In the genomic region with DNA sequence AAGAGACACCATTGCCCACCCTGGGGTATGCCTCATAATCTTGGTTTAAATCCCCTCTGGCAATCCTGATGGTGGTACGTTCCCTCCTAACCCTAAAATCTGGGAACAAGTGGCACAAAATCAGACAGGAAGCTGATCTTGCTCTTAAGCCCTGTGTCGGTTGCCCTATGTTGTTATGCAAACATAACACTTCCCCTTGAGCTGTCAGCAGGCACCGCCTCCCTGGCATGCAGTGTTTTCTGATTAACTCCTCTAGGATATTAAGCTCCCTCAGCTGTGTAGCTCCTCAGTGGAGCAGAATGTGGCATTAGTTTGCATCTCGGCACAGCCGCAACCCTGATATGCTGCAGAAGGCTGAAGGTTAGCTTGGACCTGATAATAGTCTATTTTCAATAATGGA, we compare ENCODE assay signal across 12 mouse cellular contexts. TPM values are rescaled to one million over a fixed set of nuclear protein-coding genes. Genes with fewer than 3 reads are reported as not detected.
DNase-seq lines count a peak whose midpoint lies in the region; ATAC-seq lines count a peak whose summit lies in the region.
"Had no signal": no experiment of that assay in that cellular context is flagged by ENCODE, and none has a peak within 500 bp of the region (broad histone marks: within the 10 kb centered on the region; RNA-seq: fewer than 3 reads in every experiment).

No protein-coding gene starts in this region.

- H3K4me3 ChIP-seq in forebrain, embryonic 16.5 days (replicated peaks; ENCODE audit: low read length), result no peak overlapping the region
- H3K4me3 ChIP-seq in forebrain, embryonic 11.5 days (ENCODE audit: low read depth, low read length), result no peak overlapping the region
- no peak overlapping the region for H3K4me3 ChIP-seq in heart, embryonic 15.5 days
- H3K4me3 ChIP-seq in lung, embryonic 16.5 days (ENCODE audit: low read length), result no peak overlapping the region
- H3K4me3 ChIP-seq in midbrain, embryonic 15.5 days, result no peak overlapping the region

- no peak overlapping the region for H3K27ac ChIP-seq in forebrain, embryonic 16.5 days (ENCODE audit: low read length)
- H3K27ac ChIP-seq in forebrain, embryonic 11.5 days (ENCODE audit: low read depth, low read length), result no peak overlapping the region
- H3K27ac ChIP-seq in heart, embryonic 15.5 days, result no peak overlapping the region
- H3K27ac ChIP-seq in lung, embryonic 16.5 days (ENCODE audit: low read length), result no peak overlapping the region
- no peak overlapping the region; the same call in 1 of the 2 replicates for H3K27ac ChIP-seq in midbrain, embryonic 15.5 days

- H3K27me3 ChIP-seq in forebrain, embryonic 16.5 days (replicated peaks; ENCODE audit: control insufficient read depth, insufficient read depth, low read length), result no peaks in the 10 kb centered on the region
- no peaks in the 10 kb centered on the region for H3K27me3 ChIP-seq in forebrain, embryonic 11.5 days (ENCODE audit: control insufficient read depth, insufficient read depth, low read length)
- no peaks in the 10 kb centered on the region for H3K27me3 ChIP-seq in heart, embryonic 15.5 days
- H3K27me3 ChIP-seq in lung, embryonic 16.5 days (ENCODE audit: control insufficient read depth, insufficient read depth, low read depth, low read length), result no peaks in the 10 kb centered on the region
- no peaks in the 10 kb centered on the region for H3K27me3 ChIP-seq in midbrain, embryonic 15.5 days (replicated peaks)

- no peaks in the 10 kb centered on the region for H3K36me3 ChIP-seq in forebrain, embryonic 16.5 days (ENCODE audit: control insufficient read depth, insufficient read depth)
- H3K36me3 ChIP-seq in forebrain, embryonic 11.5 days (ENCODE audit: control insufficient read depth, insufficient read depth, low read length), result no peaks in the 10 kb centered on the region
- H3K36me3 ChIP-seq in heart, embryonic 15.5 days, result no peaks in the 10 kb centered on the region
- H3K36me3 ChIP-seq in lung, embryonic 16.5 days (ENCODE audit: control insufficient read depth, insufficient read depth, low read length), result no peaks in the 10 kb centered on the region
- no peaks in the 10 kb centered on the region for H3K36me3 ChIP-seq in midbrain, embryonic 15.5 days (replicated peaks)

- 42% methylated on average over 5 of the region's 5 CpGs for WGBS in forebrain, embryonic 16.5 days
- WGBS in forebrain, embryonic 11.5 days, result 69% methylated on average over 5 of the region's 5 CpGs
- 34% methylated on average over 5 of the region's 5 CpGs for WGBS in heart, embryonic 15.5 days
- WGBS in lung, embryonic 16.5 days, result 52% methylated on average over 5 of the region's 5 CpGs
- WGBS in midbrain, embryonic 15.5 days, result 35% methylated on average over 5 of the region's 5 CpGs

- H3K9ac ChIP-seq in forebrain, embryonic 16.5 days (replicated peaks; ENCODE audit: low read depth, low read length), result no peak overlapping the region
- H3K9ac ChIP-seq in forebrain, embryonic 11.5 days (ENCODE audit: low read length), result no peak overlapping the region
- H3K9ac ChIP-seq in heart, embryonic 15.5 days, result no peak overlapping the region
- H3K9ac ChIP-seq in lung, embryonic 16.5 days (ENCODE audit: low read length), result no peak overlapping the region
- no peak overlapping the region for H3K9ac ChIP-seq in midbrain, embryonic 15.5 days

- ATAC-seq in forebrain, embryonic 16.5 days, result peak; percentile 55; the same call in 1 of the 2 replicates
- ATAC-seq in forebrain, embryonic 11.5 days (replicated peaks; ENCODE audit: low FRiP score), result no peak
- 0 out of 2 replicates have a peak, but pooled peaks have one; percentile 31 for ATAC-seq in heart, embryonic 15.5 days (replicated peaks; ENCODE audit: insufficient number of reproducible peaks, insufficient read depth, low FRiP score, low read depth)
- ATAC-seq in lung, embryonic 16.5 days (ENCODE audit: low read depth), result 0 out of 2 replicates have a peak, but pooled peaks have one; percentile 40
- ATAC-seq in midbrain, embryonic 15.5 days (replicated peaks), result no peak
- ATAC-seq: CD4-positive, CD25-positive, alpha-beta regulatory T cell, adult 4 months had no signal

- H3K4me1 ChIP-seq in forebrain, embryonic 16.5 days (replicated peaks; ENCODE audit: control insufficient read depth, insufficient read depth, low read length), result peaks cover 10% of the 10 kb centered on the region
- H3K4me1 ChIP-seq in forebrain, embryonic 11.5 days (replicated peaks; ENCODE audit: control insufficient read depth, insufficient read depth, low read length), result no peaks in the 10 kb centered on the region
- peaks cover 21% of the 10 kb centered on the region for H3K4me1 ChIP-seq in heart, embryonic 15.5 days (replicated peaks)
- H3K4me1 ChIP-seq in lung, embryonic 16.5 days (replicated peaks; ENCODE audit: control insufficient read depth, insufficient read depth, low read length), result peaks cover 19% of the 10 kb centered on the region
- peaks cover 10% of the 10 kb centered on the region; the same call in 1 of the 2 replicates for H3K4me1 ChIP-seq in midbrain, embryonic 15.5 days

- H3K9me3 ChIP-seq in forebrain, embryonic 16.5 days (ENCODE audit: control insufficient read depth, low read length), result no peaks in the 10 kb centered on the region
- no peaks in the 10 kb centered on the region for H3K9me3 ChIP-seq in forebrain, embryonic 11.5 days (ENCODE audit: control insufficient read depth, low read length)
- no peaks in the 10 kb centered on the region for H3K9me3 ChIP-seq in heart, embryonic 15.5 days (replicated peaks)
- H3K9me3 ChIP-seq in lung, embryonic 16.5 days (ENCODE audit: control insufficient read depth, low read length), result no peaks in the 10 kb centered on the region
- no peaks in the 10 kb centered on the region for H3K9me3 ChIP-seq in midbrain, embryonic 15.5 days

- intact Hi-C loops in gastrocnemius, postnatal 14 days (cut with DNase I; ENCODE audit: low total_unique reads), result no loop called here

- no peak overlapping the region for H3K4me2 ChIP-seq in forebrain, embryonic 16.5 days (ENCODE audit: low read length)
- H3K4me2 ChIP-seq in forebrain, embryonic 11.5 days (ENCODE audit: low read depth, low read length, severe bottlenecking), result no peak overlapping the region
- 0 out of 2 replicates have a peak overlapping the region, but pooled peaks have one; percentile 8 for H3K4me2 ChIP-seq in heart, embryonic 15.5 days
- no peak overlapping the region for H3K4me2 ChIP-seq in lung, embryonic 16.5 days (ENCODE audit: low read depth, low read length)
- H3K4me2 ChIP-seq in midbrain, embryonic 15.5 days, result no peak overlapping the region

- DNase-seq in forebrain, embryonic 11.5 days (ENCODE audit: low spot score), result no peak
- peak; percentile 12 to 24 for DNase-seq in B cell, adult 2 months
- DNase-seq in ovary, postnatal 10 days (ENCODE audit: low spot score), result no peak
- DNase-seq in gastrocnemius, postnatal 14 days, result no peak
- DNase-seq: cerebellum, adult 11 months; right cerebral cortex, postnatal 25 days; thymus, adult 18-20 months had no signal

RNA-seq across cellular contexts. Expression of a gene that starts 58.9 kb away (rescaled TPM):
- polyA plus RNA-seq in forebrain, embryonic 16.5 days (2015; fragmentation: Nextera tagmentation; extraction: Ambion mirVana), result 9.6 and 9.7 TPM in 2 replicates
- polyA plus RNA-seq in forebrain, embryonic 11.5 days (2014; fragmentation: Nextera tagmentation; extraction: Ambion mirVana), result 14.5 and 14.7 TPM in 2 replicates
- polyA plus RNA-seq in heart, embryonic 15.5 days (2015; fragmentation: Nextera tagmentation; extraction: Ambion mirVana), result 6.8 and 9.9 TPM in 2 replicates
- 6.9 and 11.7 TPM in 2 replicates for polyA plus RNA-seq in lung, embryonic 16.5 days (2015; fragmentation: Nextera tagmentation; extraction: Ambion mirVana)
- polyA plus RNA-seq in midbrain, embryonic 15.5 days (2015; fragmentation: Nextera tagmentation; extraction: Ambion mirVana), result 11.9 and 12.5 TPM in 2 replicates
- total RNA-seq in gastrocnemius, postnatal 14 days (2021), result 1 to 10 TPM; 4.8 to 6.6 TPM

Comparison
In these comparisons a context has a peak if more than half of its experiments do, and no peak if none do; other contexts are left out.
1. ATAC-seq: peak in forebrain, embryonic 16.5 days (single experiment), heart, embryonic 15.5 days (single experiment) and lung, embryonic 16.5 days (single experiment); none in forebrain, embryonic 11.5 days (single experiment) and midbrain, embryonic 15.5 days (single experiment).
2. DNase-seq: peak in B cell, adult 2 months (2 of 2); none in forebrain, embryonic 11.5 days (single experiment), ovary, postnatal 10 days (single experiment) and gastrocnemius, postnatal 14 days (single experiment).